23 mouse cellular contexts compared by ENCODE assay signal in genomic region chr5:99787665-99788366, GRCm38 (mm10). TPM values are rescaled to one million over a fixed set of nuclear protein-coding genes. Genes with fewer than 3 reads are reported as not detected.
A peak's percentile ranks its signal among the peaks of the same experiment; 100 is the strongest.
DNase-seq lines count a peak whose midpoint lies in the region; ATAC-seq lines count a peak whose summit lies in the region.
"Had no signal": no experiment of that assay in that cellular context is flagged by ENCODE, and none has a peak within 500 bp of the region (broad histone marks: within the 10 kb centered on the region; RNA-seq: fewer than 3 reads in every experiment).

No protein-coding gene starts in this region.

- H3K27ac ChIP-seq in hindbrain, embryonic 13.5 days: peak overlapping the region; percentile 76; the same call in 1 of the 2 replicates
- no peak overlapping the region for H3K27ac ChIP-seq in hindbrain, embryonic 10.5 days
- H3K27ac ChIP-seq in neural tube, embryonic 12.5 days: no peak overlapping the region
- H3K27ac ChIP-seq in forebrain, embryonic 16.5 days (ENCODE audit: low read length): peak overlapping the region; percentile 54
- H3K27ac ChIP-seq in neural tube, embryonic 13.5 days (replicated peaks): peak overlapping the region; percentile 54
- H3K27ac ChIP-seq in heart, embryonic 10.5 days: no peak overlapping the region
- H3K27ac ChIP-seq: embryonic facial prominence, embryonic 15.5 days; kidney, postnatal 0 days had no signal

- peaks cover 22% of the 10 kb centered on the region for H3K4me1 ChIP-seq in hindbrain, embryonic 13.5 days (replicated peaks)
- H3K4me1 ChIP-seq in hindbrain, embryonic 10.5 days (replicated peaks): peaks cover 19% of the 10 kb centered on the region
- H3K4me1 ChIP-seq in neural tube, embryonic 12.5 days: peaks cover 15% of the 10 kb centered on the region
- peaks cover 17% of the 10 kb centered on the region for H3K4me1 ChIP-seq in forebrain, embryonic 16.5 days (replicated peaks; ENCODE audit: control insufficient read depth, insufficient read depth, low read length)
- H3K4me1 ChIP-seq in neural tube, embryonic 13.5 days (replicated peaks): peaks cover 21% of the 10 kb centered on the region
- H3K4me1 ChIP-seq in heart, embryonic 10.5 days: peaks cover 11% of the 10 kb centered on the region; the same call in 1 of the 2 replicates
- H3K4me1 ChIP-seq: embryonic facial prominence, embryonic 15.5 days had no signal

- no peaks in the 10 kb centered on the region for H3K9me3 ChIP-seq in hindbrain, embryonic 13.5 days
- H3K9me3 ChIP-seq in hindbrain, embryonic 10.5 days: no peaks in the 10 kb centered on the region
- no peaks in the 10 kb centered on the region for H3K9me3 ChIP-seq in neural tube, embryonic 12.5 days
- H3K9me3 ChIP-seq in forebrain, embryonic 16.5 days (ENCODE audit: control insufficient read depth, low read length): no peaks in the 10 kb centered on the region
- H3K9me3 ChIP-seq in neural tube, embryonic 13.5 days: no peaks in the 10 kb centered on the region
- H3K9me3 ChIP-seq in heart, embryonic 10.5 days: no peaks in the 10 kb centered on the region
- H3K9me3 ChIP-seq: embryonic facial prominence, embryonic 15.5 days had no signal

- no peaks in the 10 kb centered on the region for H3K36me3 ChIP-seq in hindbrain, embryonic 13.5 days
- no peaks in the 10 kb centered on the region for H3K36me3 ChIP-seq in hindbrain, embryonic 10.5 days
- no peaks in the 10 kb centered on the region for H3K36me3 ChIP-seq in neural tube, embryonic 12.5 days
- no peaks in the 10 kb centered on the region for H3K36me3 ChIP-seq in forebrain, embryonic 16.5 days (ENCODE audit: control insufficient read depth, insufficient read depth)
- H3K36me3 ChIP-seq in neural tube, embryonic 13.5 days: no peaks in the 10 kb centered on the region
- H3K36me3 ChIP-seq in heart, embryonic 10.5 days: no peaks in the 10 kb centered on the region
- H3K36me3 ChIP-seq: embryonic facial prominence, embryonic 15.5 days had no signal

- H3K4me3 ChIP-seq in hindbrain, embryonic 13.5 days: no peak overlapping the region
- no peak overlapping the region for H3K4me3 ChIP-seq in hindbrain, embryonic 10.5 days
- H3K4me3 ChIP-seq in neural tube, embryonic 12.5 days: no peak overlapping the region
- H3K4me3 ChIP-seq in forebrain, embryonic 16.5 days (replicated peaks; ENCODE audit: low read length): no peak overlapping the region
- no peak overlapping the region for H3K4me3 ChIP-seq in neural tube, embryonic 13.5 days
- H3K4me3 ChIP-seq in heart, embryonic 10.5 days: no peak overlapping the region
- H3K4me3 ChIP-seq: embryonic facial prominence, embryonic 15.5 days; myocyte had no signal

- WGBS in hindbrain, embryonic 13.5 days: 44% methylated on average over 3 of the region's 3 CpGs
- 80% methylated on average over 3 of the region's 3 CpGs for WGBS in hindbrain, embryonic 10.5 days
- 55% methylated on average over 3 of the region's 3 CpGs for WGBS in neural tube, embryonic 12.5 days
- WGBS in forebrain, embryonic 16.5 days: 29% methylated on average over 3 of the region's 3 CpGs
- WGBS in neural tube, embryonic 13.5 days: 47% methylated on average over 3 of the region's 3 CpGs
- 73% methylated on average over 3 of the region's 3 CpGs for WGBS in heart, embryonic 10.5 days

- no peak for ATAC-seq in hindbrain, embryonic 13.5 days (ENCODE audit: low FRiP score)
- ATAC-seq in neural tube, embryonic 12.5 days (ENCODE audit: low FRiP score, low read depth): peak; percentile 68; the same call in 1 of the 2 replicates
- peak; percentile 70 for ATAC-seq in forebrain, embryonic 16.5 days
- 0 out of 2 replicates have a peak, but pooled peaks have one; percentile 60 for ATAC-seq in neural tube, embryonic 13.5 days (ENCODE audit: low read depth)
- ATAC-seq: inflammation-experienced regulatory T-cells, adult 6 months had no signal

- H3K9ac ChIP-seq in hindbrain, embryonic 13.5 days: no peak overlapping the region
- H3K9ac ChIP-seq in neural tube, embryonic 12.5 days: no peak overlapping the region
- no peak overlapping the region for H3K9ac ChIP-seq in forebrain, embryonic 16.5 days (replicated peaks; ENCODE audit: low read depth, low read length)
- no peak overlapping the region for H3K9ac ChIP-seq in neural tube, embryonic 13.5 days
- H3K9ac ChIP-seq: embryonic facial prominence, embryonic 15.5 days had no signal

- H3K27me3 ChIP-seq in hindbrain, embryonic 13.5 days: no peaks in the 10 kb centered on the region
- no peaks in the 10 kb centered on the region for H3K27me3 ChIP-seq in hindbrain, embryonic 10.5 days (ENCODE audit: insufficient read depth, poor library complexity, severe bottlenecking)
- no peaks in the 10 kb centered on the region for H3K27me3 ChIP-seq in neural tube, embryonic 12.5 days (replicated peaks)
- H3K27me3 ChIP-seq in forebrain, embryonic 16.5 days (replicated peaks; ENCODE audit: control insufficient read depth, insufficient read depth, low read length): no peaks in the 10 kb centered on the region
- no peaks in the 10 kb centered on the region for H3K27me3 ChIP-seq in neural tube, embryonic 13.5 days
- H3K27me3 ChIP-seq in heart, embryonic 10.5 days (ENCODE audit: insufficient read depth, poor library complexity, severe bottlenecking): no peaks in the 10 kb centered on the region
- H3K27me3 ChIP-seq: CH12.LX; embryonic facial prominence, embryonic 15.5 days had no signal

- no peak for DNase-seq in hindbrain, embryonic 10.5 days (ENCODE audit: low spot score)
- DNase-seq in neural tube, embryonic 10.5 days (ENCODE audit: extremely low spot score, low spot score): no peak
- no peak for DNase-seq in adrenal gland, postnatal 4 days (ENCODE audit: low spot score in 2 of 2)
- no peak for DNase-seq in heart, embryonic 10.5 days (ENCODE audit: low spot score)
- DNase-seq: adrenal gland, postnatal 10 days; B cell, adult 2 months; cerebellum, adult 9-10 months; gastrocnemius, postnatal 14 days; heart, adult 11 months; kidney, adult 18-20 months; lung, postnatal 4 days; right cerebral cortex, postnatal 25 days; thymus, postnatal 14 days had no signal

- no peak overlapping the region for H3K4me2 ChIP-seq in hindbrain, embryonic 13.5 days
- H3K4me2 ChIP-seq in neural tube, embryonic 12.5 days (replicated peaks): no peak overlapping the region
- H3K4me2 ChIP-seq in forebrain, embryonic 16.5 days (ENCODE audit: low read length): no peak overlapping the region
- no peak overlapping the region for H3K4me2 ChIP-seq in neural tube, embryonic 13.5 days
- H3K4me2 ChIP-seq: embryonic facial prominence, embryonic 15.5 days had no signal

RNA-seq across cellular contexts. Expression of gene Rasgef1b, which starts 59.0 kb away (rescaled TPM):
- polyA plus RNA-seq in hindbrain, embryonic 13.5 days (2015; fragmentation: Nextera tagmentation; extraction: Ambion mirVana): 47.2 and 61.1 TPM in 2 replicates
- 9.2 TPM in 2 replicates for polyA plus RNA-seq in hindbrain, embryonic 10.5 days (2016; fragmentation: Nextera tagmentation; extraction: Ambion mirVana)
- polyA plus RNA-seq in neural tube, embryonic 12.5 days (2016; fragmentation: Nextera tagmentation; extraction: Ambion mirVana): 39.7 and 41.0 TPM in 2 replicates
- polyA plus RNA-seq in forebrain, embryonic 16.5 days (2015; fragmentation: Nextera tagmentation; extraction: Ambion mirVana): 107 and 121 TPM in 2 replicates
- 66.1 and 71.5 TPM in 2 replicates for polyA plus RNA-seq in neural tube, embryonic 13.5 days (2015; fragmentation: Nextera tagmentation; extraction: Ambion mirVana)
- 10 to 100 TPM in 1 of 2 experiments, 1 to 10 TPM in 1; 9.1 to 10.1 TPM for total RNA-seq in adrenal gland, postnatal 4 days (2021)
- 20.6 and 31.1 TPM in 2 replicates for polyA plus RNA-seq in heart, embryonic 10.5 days (2016; fragmentation: Nextera tagmentation; extraction: Ambion mirVana)
- total RNA-seq: MEL had no signal

Comparison
In these comparisons a context has a peak if more than half of its experiments do, and no peak if none do; other contexts are left out.
1. H3K27ac ChIP-seq: peak in hindbrain, embryonic 13.5 days (single experiment), forebrain, embryonic 16.5 days (single experiment) and neural tube, embryonic 13.5 days (single experiment); none in hindbrain, embryonic 10.5 days (single experiment), neural tube, embryonic 12.5 days (single experiment) and heart, embryonic 10.5 days (single experiment).